24 mouse cellular contexts compared by ENCODE assay signal in the genomic region with DNA sequence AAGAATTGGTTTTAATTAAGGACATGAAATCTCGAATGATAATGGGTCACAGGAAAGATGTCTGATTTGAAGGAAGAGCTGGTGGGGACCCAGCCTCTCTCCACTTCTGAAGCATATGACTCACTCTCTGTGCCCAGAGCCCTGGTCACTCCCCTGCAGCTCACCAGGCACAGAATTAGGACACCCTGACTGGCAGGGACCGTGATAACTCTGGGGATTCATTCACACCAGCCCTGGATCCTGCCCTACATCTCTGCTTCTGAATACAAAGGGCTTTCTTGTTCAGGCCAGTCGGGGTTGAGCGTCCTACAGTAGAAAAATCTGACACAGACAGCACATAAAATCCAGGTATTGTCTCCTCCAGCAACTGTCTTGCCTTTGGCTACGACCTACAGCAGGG. TPM values are rescaled to one million over a fixed set of nuclear protein-coding genes. Genes with fewer than 3 reads are reported as not detected.
DNase-seq lines count a peak whose midpoint lies in the region; ATAC-seq and TF ChIP-seq lines count a peak whose summit lies in the region.
"Had no signal": no experiment of that assay in that cellular context is flagged by ENCODE, and none has a peak within 500 bp of the region (broad histone marks: within the 10 kb centered on the region; RNA-seq: fewer than 3 reads in every experiment).

No protein-coding gene starts in this region.

- H3K9me3 ChIP-seq in forebrain, embryonic 13.5 days (replicated peaks) = no peaks in the 10 kb centered on the region
- H3K9me3 ChIP-seq: embryonic facial prominence, embryonic 13.5 days; forebrain, embryonic 12.5 days; heart, embryonic 13.5 days; hindbrain, embryonic 13.5 days had no signal

- no peak for TF ChIP-seq POLR2A in heart, adult 2 months (IDR thresholded peaks at IDR 0.05; ENCODE audit: insufficient read depth, low read depth, low read length)

- TF ChIP-seq EP300 in heart, adult 2 months (IDR thresholded peaks at IDR 0.05; ENCODE audit: insufficient read depth, low read depth, low read length) = no peak

- intact Hi-C loops in heart, adult 2 months (cut with DNase I) = loop anchor here (1.0 kb wide), 1 partner anchor 63 kb away; no protein-coding TSS in a partner anchor

- no peak for TF ChIP-seq CTCF in heart, adult 2 months (IDR thresholded peaks at IDR 0.05)

- H3K27ac ChIP-seq in heart, adult 2 months = peak overlapping the region; percentile 89
- H3K27ac ChIP-seq in brown adipose tissue, adult 24 weeks (replicated peaks; ENCODE audit: low read depth, low read length) = peak overlapping the region; percentile 99
- no peak overlapping the region for H3K27ac ChIP-seq in forebrain, embryonic 13.5 days
- H3K27ac ChIP-seq: embryonic facial prominence, embryonic 13.5 days; forebrain, embryonic 12.5 days; heart, embryonic 13.5 days; hindbrain, embryonic 13.5 days; hindbrain, postnatal 0 days had no signal

- WGBS in heart, adult 2 months = 55% methylated on average over 5 of the region's 5 CpGs
- 64% methylated on average over 5 of the region's 5 CpGs for WGBS in forebrain, embryonic 13.5 days

- peaks cover 3% of the 10 kb centered on the region; the same call in 1 of the 2 replicates for H3K36me3 ChIP-seq in heart, adult 2 months (ENCODE audit: control insufficient read depth, insufficient read depth, low read length)
- no peaks in the 10 kb centered on the region for H3K36me3 ChIP-seq in forebrain, embryonic 13.5 days (ENCODE audit: poor library complexity, severe bottlenecking)
- H3K36me3 ChIP-seq: embryonic facial prominence, embryonic 13.5 days; forebrain, embryonic 12.5 days; heart, embryonic 13.5 days; hindbrain, embryonic 13.5 days had no signal

- ATAC-seq in forebrain, embryonic 13.5 days = no peak
- ATAC-seq: forebrain, postnatal 0 days; hindbrain, postnatal 0 days had no signal

- H3K27me3 ChIP-seq in heart, adult 2 months (ENCODE audit: control insufficient read depth, insufficient read depth, low read length) = no peaks in the 10 kb centered on the region
- H3K27me3 ChIP-seq in forebrain, embryonic 13.5 days = no peaks in the 10 kb centered on the region
- H3K27me3 ChIP-seq: embryonic facial prominence, embryonic 13.5 days; forebrain, embryonic 12.5 days; heart, embryonic 13.5 days; hindbrain, embryonic 13.5 days had no signal

- H3K79me2 ChIP-seq in heart, adult 2 months (replicated peaks; ENCODE audit: control insufficient read depth, insufficient read depth, low read length) = no peaks in the 10 kb centered on the region

- H3K9ac ChIP-seq in heart, adult 2 months (ENCODE audit: low read depth, low read length) = no peak overlapping the region
- no peak overlapping the region for H3K9ac ChIP-seq in forebrain, embryonic 13.5 days
- H3K9ac ChIP-seq: embryonic facial prominence, embryonic 13.5 days; forebrain, embryonic 12.5 days; forebrain, postnatal 0 days; heart, embryonic 13.5 days; hindbrain, embryonic 13.5 days had no signal

- DNase-seq in heart, adult 2 months = no peak
- DNase-seq in heart, adult 8-10 months (ENCODE audit: low spot score) = no peak
- DNase-seq in 3T3-L1 (ENCODE audit: low read depth, low spot score) (peak; percentile 25), 416B (ENCODE audit: low read depth) (peak; percentile 44)
- DNase-seq in frontal cortex, postnatal 14 days (ENCODE audit: low spot score in 2 of 2) = no peak
- DNase-seq: cerebellum, adult 11-12 months; cerebellum, adult 9-10 months; forebrain, postnatal 0 days had no signal

- H3K4me3 ChIP-seq in heart, adult 2 months = no peak overlapping the region
- no peak overlapping the region for H3K4me3 ChIP-seq in brown adipose tissue, adult 24 weeks (ENCODE audit: insufficient read depth, low read depth, low read length)
- H3K4me3 ChIP-seq in forebrain, embryonic 13.5 days = no peak overlapping the region
- H3K4me3 ChIP-seq: embryonic facial prominence, embryonic 13.5 days; forebrain, embryonic 12.5 days; heart, embryonic 13.5 days; hindbrain, embryonic 13.5 days had no signal

- no peak overlapping the region for H3K4me2 ChIP-seq in forebrain, embryonic 13.5 days
- H3K4me2 ChIP-seq: embryonic facial prominence, embryonic 13.5 days; forebrain, embryonic 12.5 days; heart, embryonic 13.5 days; hindbrain, embryonic 13.5 days had no signal

- H3K4me1 ChIP-seq in heart, adult 2 months (ENCODE audit: control insufficient read depth, insufficient read depth, low read length) = peaks cover 24% of the 10 kb centered on the region
- peaks cover 37% of the 10 kb centered on the region for H3K4me1 ChIP-seq in brown adipose tissue, adult 24 weeks (ENCODE audit: control insufficient read depth, insufficient read depth, insufficient read length, low read length)
- 0 out of 2 replicates have a peak, but pooled peaks cover 3% of the 10 kb centered on the region for H3K4me1 ChIP-seq in forebrain, embryonic 13.5 days
- H3K4me1 ChIP-seq: embryonic facial prominence, embryonic 13.5 days; forebrain, embryonic 12.5 days had no signal

RNA-seq across cellular contexts. Expression of a gene that starts 3.7 kb away (rescaled TPM):
- 10 to 100 TPM; 56.2 to 61.6 TPM for total RNA-seq in heart, adult 2 months (2021)
- polyA plus RNA-seq in heart, adult 2 months (2012; rRNA removed) = 8.7 and 22.9 TPM in 2 replicates
- total RNA-seq in heart, adult 8-10 months (2022) = 10 to 100 TPM; 41.4 to 66.1 (median 52.8) TPM
- polyA plus RNA-seq in brown adipose tissue, adult 24 weeks (2012; ENCODE audit: insufficient read depth, insufficient read length, missing spikeins) = 19.5 and 31.5 TPM in 2 replicates
- not detected in 2 replicates for polyA plus RNA-seq in forebrain, embryonic 13.5 days (2015; fragmentation: Nextera tagmentation; extraction: Ambion mirVana)
- total RNA-seq: forebrain, postnatal 0 days; hematopoietic stem cell, adult 5-6 weeks; hindbrain, postnatal 0 days; MEL had no signal
- polyA plus RNA-seq: C2C12; embryonic facial prominence, embryonic 13.5 days; forebrain, embryonic 12.5 days; hindbrain, embryonic 13.5 days; hindbrain, postnatal 0 days had no signal

RNA-seq across cellular contexts. Expression of a gene that starts 18.7 kb away (rescaled TPM):
- total RNA-seq in heart, adult 2 months (2021) = not detected
- not detected in 2 replicates for polyA plus RNA-seq in heart, adult 2 months (2012; rRNA removed)
- total RNA-seq in heart, adult 8-10 months (2022) = not detected
- not detected in 2 replicates for polyA plus RNA-seq in brown adipose tissue, adult 24 weeks (2012; ENCODE audit: insufficient read depth, insufficient read length, missing spikeins)
- 0.28 and 0.62 TPM in 2 replicates for polyA plus RNA-seq in forebrain, embryonic 13.5 days (2015; fragmentation: Nextera tagmentation; extraction: Ambion mirVana)
- total RNA-seq: adrenal gland, postnatal 25 days; forebrain, postnatal 0 days; gastrocnemius, postnatal 14 days; heart, postnatal 10 days; hematopoietic stem cell, adult 5-6 weeks; hindbrain, postnatal 0 days; MEL had no signal
- polyA plus RNA-seq: C2C12; cortical plate, adult 2 months; forebrain, postnatal 0 days; gonadal fat pad, adult 2 months; heart, embryonic 13.5 days; hindbrain, embryonic 13.5 days; hindbrain, postnatal 0 days; intestine, embryonic 14.5 days had no signal

RNA-seq across cellular contexts. Expression of a gene that starts 26.5 kb away (rescaled TPM):
- total RNA-seq in heart, adult 2 months (2021) = 10 to 100 TPM; 29.4 to 36.1 TPM
- polyA plus RNA-seq in heart, adult 2 months (2012; rRNA removed) = 20.6 and 26.2 TPM in 2 replicates
- total RNA-seq in heart, adult 8-10 months (2022) = 10 to 100 TPM; 35.1 to 36.8 (median 36.0) TPM
- 17.7 and 20.2 TPM in 2 replicates for polyA plus RNA-seq in brown adipose tissue, adult 24 weeks (2012; ENCODE audit: insufficient read depth, insufficient read length, missing spikeins)
- 11.8 and 15.7 TPM in 2 replicates for polyA plus RNA-seq in forebrain, embryonic 13.5 days (2015; fragmentation: Nextera tagmentation; extraction: Ambion mirVana)

RNA-seq across cellular contexts. Expression of a gene that starts 26.5 kb away (rescaled TPM):
- total RNA-seq in heart, adult 2 months (2021) = 10 to 100 TPM; 62.1 to 66.9 TPM
- 20.2 and 23.8 TPM in 2 replicates for polyA plus RNA-seq in heart, adult 2 months (2012; rRNA removed)
- 10 to 100 TPM; 50.1 to 69.6 (median 57.6) TPM for total RNA-seq in heart, adult 8-10 months (2022)
- 40.2 and 40.9 TPM in 2 replicates for polyA plus RNA-seq in brown adipose tissue, adult 24 weeks (2012; ENCODE audit: insufficient read depth, insufficient read length, missing spikeins)
- 50.3 and 59.4 TPM in 2 replicates for polyA plus RNA-seq in forebrain, embryonic 13.5 days (2015; fragmentation: Nextera tagmentation; extraction: Ambion mirVana)

RNA-seq across cellular contexts. Expression of a gene that starts 32.0 kb away (rescaled TPM):
- total RNA-seq in heart, adult 2 months (2021) = 10 to 100 TPM; 39.6 to 41.6 TPM
- 37.5 and 40.2 TPM in 2 replicates for polyA plus RNA-seq in heart, adult 2 months (2012; rRNA removed)
- 10 to 100 TPM; 40.6 to 46.8 (median 42.6) TPM for total RNA-seq in heart, adult 8-10 months (2022)
- 28.4 and 29.3 TPM in 2 replicates for polyA plus RNA-seq in brown adipose tissue, adult 24 weeks (2012; ENCODE audit: insufficient read depth, insufficient read length, missing spikeins)
- 47.4 and 53.0 TPM in 2 replicates for polyA plus RNA-seq in forebrain, embryonic 13.5 days (2015; fragmentation: Nextera tagmentation; extraction: Ambion mirVana)

Comparison
In these comparisons a context has a peak if more than half of its experiments do, and no peak if none do; other contexts are left out.
1. DNase-seq: peak in 3T3-L1 (single experiment) and 416B (single experiment); none in heart, adult 2 months (0 of 2), heart, adult 8-10 months (single experiment) and frontal cortex, postnatal 14 days (0 of 2).